Mouse (Mus musculus) right cerebral cortex, adult 2 months (tissue): Measurements from ENCODE around the gene Cdc6.
A peak's percentile ranks its signal among the peaks of the same experiment; 100 is the strongest.

Experiments
- DNase-seq, 2 experiments: peaks; one replicate each; pipeline ENCODE4 v3.0.0; 2021 to 2022; ENCODE audit warnings: low spot score in 2 of 2

Cdc6 gene

GRCm38 (mm10) chr11:98943741-98944461 is 36.3 kb downstream of the Cdc6 start:
- DNase-seq = no peak

- DNase-seq = no peak
Measured at GRCm38 (mm10) chr11:98944897-98945604, 37.5 kb downstream of the Cdc6 start.

GRCm38 (mm10) chr11:98945605-98945977 is 38.0 kb downstream of the Cdc6 start:
- DNase-seq = no peak

GRCm38 (mm10) chr11:98947969-98948569 is 40.5 kb downstream of the Cdc6 start:
- DNase-seq = no peak

GRCm38 (mm10) chr11:98949242-98949957 is 41.8 kb downstream of the Cdc6 start:
- no peak for DNase-seq

- no peak for DNase-seq
Measured at GRCm38 (mm10) chr11:98949958-98950460, 42.4 kb downstream of the Cdc6 start.

GRCm38 (mm10) chr11:98950484-98950883 is 42.9 kb downstream of the Cdc6 start:
- no peak for DNase-seq

GRCm38 (mm10) chr11:98951026-98951906 is 43.7 kb downstream of the Cdc6 start:
- DNase-seq = no peak

- DNase-seq = no peak
Measured at GRCm38 (mm10) chr11:98952111-98952510, 44.5 kb downstream of the Cdc6 start.

- no peak for DNase-seq
Measured at GRCm38 (mm10) chr11:98952736-98953135, 45.1 kb downstream of the Cdc6 start.

- DNase-seq = no peak
Measured at GRCm38 (mm10) chr11:98953361-98953760, 45.8 kb downstream of the Cdc6 start.

- DNase-seq = no peak
Measured at GRCm38 (mm10) chr11:98953835-98954320, 46.3 kb downstream of the Cdc6 start.

- peak; percentile 62 to 68 for DNase-seq
Measured at GRCm38 (mm10) chr11:98954373-98954772, 46.8 kb downstream of the Cdc6 start.

- no peak for DNase-seq
Measured at GRCm38 (mm10) chr11:98954801-98955706, 47.5 kb downstream of the Cdc6 start.

GRCm38 (mm10) chr11:98955707-98956235 is 48.2 kb downstream of the Cdc6 start:
- DNase-seq = no peak

- no peak for DNase-seq
Measured at GRCm38 (mm10) chr11:98956340-98956739, 48.7 kb downstream of the Cdc6 start.

- peak; percentile 73 for DNase-seq
Measured at GRCm38 (mm10) chr11:98959437-98960312, 52.1 kb downstream of the Cdc6 start.

- no peak for DNase-seq
Measured at GRCm38 (mm10) chr11:98960313-98960906, 52.8 kb downstream of the Cdc6 start.
